Mouse (Mus musculus): Measurements from ENCODE around the gene Ankrd1. TPM values are rescaled to one million over a fixed set of nuclear protein-coding genes. Genes with fewer than 3 reads are reported as not detected.

Gene Ankrd1
- under 1 TPM; 0.08 to 0.28 TPM for polyA plus RNA-seq (2017; shearing (Covaris generic))

GRCm38 (mm10) chr19:36119783-36120471 lies at the start of gene Ankrd1:
Gene Ankrd1 (minus strand): TSS chr19:36120099.

DNA sequence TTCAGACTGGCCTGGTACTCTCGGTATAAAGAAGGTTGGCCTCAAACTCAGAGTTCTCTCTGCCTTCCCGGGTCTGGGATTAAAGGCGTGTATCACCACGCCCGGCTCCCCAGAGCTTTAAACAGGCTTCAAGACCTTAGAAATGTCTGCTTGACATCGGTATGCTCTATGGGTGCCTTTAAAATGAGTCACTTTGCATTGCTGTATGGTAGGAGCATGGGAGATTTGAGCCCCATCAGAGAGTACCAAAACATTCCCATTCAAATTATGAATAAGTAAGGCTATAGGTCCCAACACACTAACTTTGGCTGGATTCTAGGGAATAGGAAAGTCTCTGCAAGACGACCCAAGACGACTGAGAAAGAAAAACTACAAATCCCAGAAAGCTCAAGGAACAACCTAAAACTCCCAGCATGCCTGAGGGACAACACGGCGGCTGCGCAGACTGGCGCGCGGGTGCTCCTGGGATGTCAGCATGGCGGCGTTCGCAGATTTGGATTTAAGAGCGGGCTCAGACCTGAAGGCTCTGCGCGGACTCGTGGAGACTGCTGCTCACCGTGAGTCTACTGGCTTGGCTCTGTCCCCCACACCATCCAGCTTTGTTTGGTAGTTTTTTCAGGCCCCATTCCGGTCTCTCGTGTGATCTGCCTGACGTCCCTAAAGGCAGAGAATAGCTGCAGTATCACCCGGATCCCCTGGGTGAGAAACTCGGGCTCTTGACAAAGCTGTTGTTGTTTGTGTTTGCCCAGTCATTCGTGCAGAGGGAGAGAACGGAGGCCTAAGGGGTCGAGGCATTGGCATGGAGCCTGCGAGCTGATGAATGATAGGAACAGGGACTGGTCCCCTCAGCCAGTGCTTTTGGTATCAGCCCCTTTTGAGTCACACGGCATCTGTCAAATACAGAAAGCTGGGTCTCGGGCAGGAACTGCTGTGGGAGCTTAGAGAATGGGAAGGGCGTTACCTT lies 36.4 kb downstream of the Ankrd1 start, which contains the start of gene Rpp30:
Gene Rpp30, plus strand, starts transcription at position 455 of the 964 bp plus-strand sequence.

Other genes with a start within 250 kb of the Ankrd1 start
- not detected for gene Htr7, start 62.6 kb downstream of the Ankrd1 start, polyA plus RNA-seq (2017; shearing (Covaris generic))
- 10 to 100 TPM; 32.3 to 45.6 TPM for gene Rpp30, start 36.4 kb downstream of the Ankrd1 start, polyA plus RNA-seq (2017; shearing (Covaris generic))
- gene Pcgf5, start 228.2 kb upstream of the Ankrd1 start, polyA plus RNA-seq (2017; shearing (Covaris generic)), result 10 to 100 TPM; 50.0 to 64.2 TPM

All from activated CD4-positive, CD25-positive, alpha-beta regulatory T cell (primary cell).